Mouse (Mus musculus): ENCODE results near the gene Thbs2. TPM values are rescaled to one million over a fixed set of nuclear protein-coding genes. Genes with fewer than 3 reads are reported as not detected.

The Thbs2 gene
- polyA plus RNA-seq (2014; fragmentation: Illumina TruSeq; extraction: RNeasy Lipid Tissue Mini Kit (QIAGEN cat#74804); ENCODE audit: low read depth, low replicate concordance) = 0.20 TPM

DNA sequence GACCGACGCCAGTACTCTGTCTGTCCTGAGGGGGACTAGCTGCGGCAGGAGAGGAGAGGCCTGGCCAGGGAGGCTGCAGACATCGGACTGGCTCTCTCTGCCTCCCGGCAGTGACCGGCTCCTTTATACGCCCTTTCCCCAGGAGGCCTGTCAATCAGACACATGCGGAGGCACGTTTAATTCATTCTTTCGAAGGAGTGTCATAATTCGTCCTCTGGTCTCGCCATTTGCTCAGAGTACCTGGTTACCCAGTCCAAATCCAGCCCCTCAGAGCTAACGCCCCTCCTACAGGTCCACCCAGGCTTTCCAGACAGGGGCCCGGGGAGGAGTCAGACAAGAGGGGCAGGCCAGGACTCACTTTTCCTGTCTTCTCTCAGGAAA, at the start of gene Thbs2:
TSS of gene Thbs2 (minus strand) at position 242 of the 381 bp plus-strand sequence.

Other genes starting within 250 kb of the Thbs2 start
- gene Wdr27, start 248.9 kb upstream of the Thbs2 start, polyA plus RNA-seq (2014; fragmentation: Illumina TruSeq; extraction: RNeasy Lipid Tissue Mini Kit (QIAGEN cat#74804); ENCODE audit: low read depth, low replicate concordance) = 24.1 TPM
- gene 1600012H06Rik, start 248.9 kb upstream of the Thbs2 start, polyA plus RNA-seq (2014; fragmentation: Illumina TruSeq; extraction: RNeasy Lipid Tissue Mini Kit (QIAGEN cat#74804); ENCODE audit: low read depth, low replicate concordance) = 22.7 TPM

All from testis, adult 10 weeks (tissue).